Mouse (Mus musculus): ENCODE measurements around the gene Tmem238.

DNA sequence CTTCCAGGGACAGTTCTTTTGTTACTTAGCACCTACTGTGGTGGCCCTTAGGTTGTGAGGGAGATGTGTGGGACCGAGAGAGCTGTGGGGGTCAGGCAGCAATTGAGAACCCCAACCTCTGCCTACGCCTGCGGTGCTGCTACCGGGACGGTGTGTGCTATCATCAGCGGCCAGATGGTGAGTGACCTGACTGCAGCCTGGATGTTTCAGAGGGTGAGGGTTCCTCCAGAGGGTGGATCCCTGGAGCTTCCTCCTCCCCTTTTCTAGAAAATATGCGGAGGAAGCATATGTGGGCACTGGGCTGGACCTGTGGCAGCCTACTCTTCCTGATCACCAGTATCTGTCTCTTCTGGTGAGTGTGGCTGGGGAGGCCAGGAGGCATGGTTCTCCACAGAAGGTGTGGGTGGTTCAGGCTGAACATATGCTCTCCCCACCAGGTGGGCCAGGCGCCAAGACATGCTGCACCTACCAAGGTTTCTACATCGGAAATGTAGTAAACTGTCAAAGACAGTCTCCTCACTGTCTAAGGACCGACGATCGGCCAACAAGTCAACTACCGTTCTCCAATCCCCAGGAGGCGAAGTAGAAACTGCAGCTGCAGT lies 5.7 kb downstream of the Tmem238 start:
- TF ChIP-seq CTCF (conservative IDR thresholded peaks at IDR 0.05; ENCODE audit: low read length) (no peak), POU5F1 (IDR thresholded peaks at IDR 0.05; ENCODE audit: borderline replicate concordance, low read length) (no peak), NANOG (IDR thresholded peaks at IDR 0.05; ENCODE audit: borderline replicate concordance, low read length) (no peak)

All from E14TG2a.4 (cell line).